In the genomic region with DNA sequence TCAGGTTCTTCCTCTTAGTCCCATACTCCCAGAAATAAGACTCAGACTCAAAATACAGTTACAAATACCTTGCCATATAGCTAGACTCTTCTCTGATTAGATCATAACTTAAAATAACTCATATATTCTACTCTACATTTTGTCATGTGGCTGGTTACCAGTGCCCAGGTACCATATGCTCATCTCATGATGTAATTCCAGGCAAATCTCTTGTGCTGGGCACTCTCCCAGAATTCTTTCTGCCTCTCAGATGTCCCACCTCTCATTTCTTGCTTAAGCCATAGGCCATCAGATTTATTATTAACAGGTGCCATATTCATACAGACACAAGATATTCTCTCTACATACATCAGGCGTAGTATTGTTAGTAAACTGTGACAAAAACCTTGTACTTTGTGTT, we compare ENCODE assay signal across 12 mouse cellular contexts.
"Had no signal": no experiment of that assay in that cellular context is flagged by ENCODE, and none has a peak within 500 bp of the region (broad histone marks: within the 10 kb centered on the region; RNA-seq: fewer than 3 reads in every experiment).

No protein-coding gene starts in this region.

- DNase-seq: retina, postnatal 1 day; right cerebral cortex, adult 18-20 months; right cerebral cortex, postnatal 14 days; right cerebral cortex, postnatal 25 days; right cerebral cortex, postnatal 4 days; spleen, adult 18-20 months; thymus, adult 18-20 months; thymus, adult 2 months; thymus, postnatal 14 days; thymus, postnatal 25 days; thymus, postnatal 36 days; thymus, postnatal 4 days had no signal
